Mouse (Mus musculus) ES-E14 (cell line): Measurements from ENCODE around the gene Pygo2.
"Not testable (repeated sequence)": the region's sequence is repeated elsewhere in the genome, so short reads cannot be mapped to it uniquely, and the experiment has no call there.

Experiments used
- CHD2 ChIP-seq: IDR thresholded peaks from 2 replicates; pipeline ENCODE4 v1.6.1; 2014; ENCODE audit warnings: mild to moderate bottlenecking, low read depth, low read length, inconsistent platforms
- HCFC1 ChIP-seq: IDR thresholded peaks from 2 replicates; pipeline ENCODE4 v1.6.1; 2012; ENCODE audit warnings: low read length, inconsistent platforms, borderline replicate concordance; ENCODE audit not compliant: insufficient read depth
- MAFK ChIP-seq: IDR thresholded peaks from 2 replicates; pipeline ENCODE4 v1.6.1; 2014; ENCODE audit warnings: mild to moderate bottlenecking, low read depth, low read length, inconsistent platforms; ENCODE audit not compliant: insufficient read depth
- ZC3H11A ChIP-seq: IDR thresholded peaks from 2 replicates; pipeline ENCODE4 v1.6.1; 2012; ENCODE audit warnings: low read depth, mild to moderate bottlenecking, inconsistent platforms, low read length, borderline replicate concordance

GRCm38 (mm10) chr3:89429021-89429420 is 993 bp upstream of the Pygo2 start:
- not testable (repeated sequence) for TF ChIP-seq CHD2, MAFK, ZC3H11A, HCFC1
